Mouse (Mus musculus) small intestine, adult 2 months (tissue): ENCODE measurements around the gene Gde1.

Experiments
- CTCF ChIP-seq: fragments of 200-500 bp; IDR thresholded peaks from 2 replicates; pipeline ENCODE4 v1.5.1; 2012; ENCODE audit warnings: low read depth, mild to moderate bottlenecking, control low read depth, inconsistent platforms, low read length, moderate library complexity, mixed read lengths; ENCODE audit not compliant: insufficient replicate concordance, insufficient read length; ENCODE audit errors: extremely low read depth
- POLR2A ChIP-seq: fragments of 200-500 bp; IDR thresholded peaks from 2 replicates; pipeline ENCODE4 v1.6.1; 2012; ENCODE audit warnings: low read depth, mild to moderate bottlenecking, control low read depth, inconsistent platforms, low read length, moderate library complexity

DNA sequence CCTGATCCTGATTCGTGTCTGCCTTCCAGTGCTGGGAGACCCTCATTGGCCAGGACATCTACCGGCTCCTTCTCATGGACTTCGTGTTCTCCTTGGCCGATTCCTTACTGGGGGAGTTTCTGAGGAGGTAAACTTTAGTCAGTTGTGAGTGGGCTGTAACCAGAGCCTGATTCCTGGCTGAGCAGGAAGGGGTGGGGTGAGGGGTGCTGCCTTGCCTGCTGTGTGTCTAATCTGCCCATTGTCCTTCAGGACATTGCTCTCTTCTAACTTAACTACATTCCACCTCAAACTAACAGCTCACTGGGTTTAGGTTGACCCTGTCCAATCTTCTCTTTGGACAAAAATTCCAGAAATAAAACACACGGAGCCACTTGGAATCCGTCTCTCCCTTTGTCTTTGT lies 48.8 kb downstream of the Gde1 start:
- TF ChIP-seq CTCF (no peak), POLR2A (no peak)
